Mouse (Mus musculus): ENCODE data around the gene Syne1.

Syne1 gene

GRCm38 (mm10) chr10:5551382-5551781, at the start of gene Syne1:
Gene Syne1, minus strand, starts transcription at chr10:5551482.
- no peak for DNase-seq (ENCODE audit: low spot score)

GRCm38 (mm10) chr10:5600123-5600522, 48.8 kb upstream of the Syne1 start:
- DNase-seq (ENCODE audit: low spot score) = peak; percentile 14

- DNase-seq (ENCODE audit: low spot score) = no peak
Observed at GRCm38 (mm10) chr10:5596559-5596958, 45.3 kb upstream of the Syne1 start.

- DNase-seq (ENCODE audit: low spot score) = no peak
Observed at GRCm38 (mm10) chr10:5594457-5594856, 43.2 kb upstream of the Syne1 start.

GRCm38 (mm10) chr10:5593464-5593863, 42.2 kb upstream of the Syne1 start, which contains the start of gene Myct1:
Gene Myct1, plus strand, starts transcription at chr10:5593775.
- DNase-seq (ENCODE audit: low spot score) = no peak

GRCm38 (mm10) chr10:5591996-5592395, 40.7 kb upstream of the Syne1 start:
- no peak for DNase-seq (ENCODE audit: low spot score)

- DNase-seq (ENCODE audit: low spot score) = no peak
Observed at GRCm38 (mm10) chr10:5591061-5591460, 39.8 kb upstream of the Syne1 start.

GRCm38 (mm10) chr10:5573328-5573727, 22.0 kb upstream of the Syne1 start:
- DNase-seq (ENCODE audit: low spot score) = no peak

GRCm38 (mm10) chr10:5571332-5571731, 20.1 kb upstream of the Syne1 start:
- no peak for DNase-seq (ENCODE audit: low spot score)

- no peak for DNase-seq (ENCODE audit: low spot score)
Observed at GRCm38 (mm10) chr10:5570059-5570458, 18.8 kb upstream of the Syne1 start.

GRCm38 (mm10) chr10:5568991-5569390, 17.7 kb upstream of the Syne1 start:
- no peak for DNase-seq (ENCODE audit: low spot score)

GRCm38 (mm10) chr10:5561706-5562105, 10.4 kb upstream of the Syne1 start:
- DNase-seq (ENCODE audit: low spot score) = no peak

- DNase-seq (ENCODE audit: low spot score) = no peak
Observed at GRCm38 (mm10) chr10:5560526-5560925, 9.2 kb upstream of the Syne1 start.

- no peak for DNase-seq (ENCODE audit: low spot score)
Observed at GRCm38 (mm10) chr10:5558808-5559207, 7.5 kb upstream of the Syne1 start.

- no peak for DNase-seq (ENCODE audit: low spot score)
Observed at GRCm38 (mm10) chr10:5554941-5555340, 3.7 kb upstream of the Syne1 start.

- DNase-seq (ENCODE audit: low spot score) = no peak
Observed at GRCm38 (mm10) chr10:5550168-5551021, 887 bp downstream of the Syne1 start.

GRCm38 (mm10) chr10:5549871-5550167, 1.5 kb downstream of the Syne1 start:
- no peak for DNase-seq (ENCODE audit: low spot score)

- no peak for DNase-seq (ENCODE audit: low spot score)
Observed at GRCm38 (mm10) chr10:5548651-5549050, 2.6 kb downstream of the Syne1 start.

GRCm38 (mm10) chr10:5547769-5548168, 3.5 kb downstream of the Syne1 start:
- DNase-seq (ENCODE audit: low spot score) = no peak

GRCm38 (mm10) chr10:5546428-5546827, 4.9 kb downstream of the Syne1 start:
- no peak for DNase-seq (ENCODE audit: low spot score)

GRCm38 (mm10) chr10:5528284-5528683, 23.0 kb downstream of the Syne1 start:
- DNase-seq (ENCODE audit: low spot score) = no peak

GRCm38 (mm10) chr10:5527634-5528033, 23.6 kb downstream of the Syne1 start:
- no peak for DNase-seq (ENCODE audit: low spot score)

- DNase-seq (ENCODE audit: low spot score) = no peak
Observed at GRCm38 (mm10) chr10:5522904-5523303, 28.4 kb downstream of the Syne1 start.

GRCm38 (mm10) chr10:5522276-5522675, 29.0 kb downstream of the Syne1 start:
- no peak for DNase-seq (ENCODE audit: low spot score)
